Mouse (Mus musculus): ENCODE measurements around the gene Gbf1.

DNA sequence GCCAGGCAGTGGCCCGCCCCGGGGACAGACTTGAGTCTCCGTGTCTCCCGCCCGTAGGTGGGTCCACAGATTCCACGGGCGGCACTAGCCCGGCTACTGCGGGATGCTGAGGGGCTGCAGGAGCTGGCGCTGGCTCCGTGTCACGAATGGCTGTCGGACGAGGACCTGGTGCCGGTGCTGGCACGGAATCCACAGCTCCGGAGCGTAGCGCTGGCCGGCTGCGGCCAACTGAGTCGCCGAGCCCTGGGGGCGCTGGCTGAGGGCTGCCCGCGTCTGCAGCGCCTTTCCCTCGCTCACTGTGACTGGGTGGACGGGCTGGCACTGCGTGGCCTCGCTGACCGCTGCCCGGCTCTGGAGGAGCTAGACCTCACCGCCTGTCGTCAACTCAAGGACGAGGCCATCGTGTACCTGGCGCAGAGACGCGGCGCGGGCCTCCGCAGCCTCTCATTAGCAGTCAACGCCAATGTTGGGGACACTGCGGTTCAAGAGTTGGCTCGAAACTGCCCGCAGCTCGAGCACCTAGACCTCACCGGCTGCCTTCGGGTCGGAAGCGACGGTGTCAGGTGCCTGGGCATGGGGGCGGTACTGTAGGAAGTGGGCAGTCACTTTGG is 176.8 kb downstream of the Gbf1 start:
- TF ChIP-seq CTCF (IDR thresholded peaks at IDR 0.05; ENCODE audit: control insufficient read depth, insufficient read depth, insufficient replicate concordance, low read depth, low read length) (no peak), POLR2A (IDR thresholded peaks at IDR 0.05; ENCODE audit: control insufficient read depth, low read depth, low read length) (no peak)

All from testis, adult 2 months (tissue).